Mouse (Mus musculus): ENCODE data around the gene Hoxb5. TPM values are rescaled to one million over a fixed set of nuclear protein-coding genes. Genes with fewer than 3 reads are reported as not detected.

The Hoxb5 gene
- total and polyA plus RNA-seq, 3 experiments: 0.04 to 0.22 TPM; not detected in 1

DNA sequence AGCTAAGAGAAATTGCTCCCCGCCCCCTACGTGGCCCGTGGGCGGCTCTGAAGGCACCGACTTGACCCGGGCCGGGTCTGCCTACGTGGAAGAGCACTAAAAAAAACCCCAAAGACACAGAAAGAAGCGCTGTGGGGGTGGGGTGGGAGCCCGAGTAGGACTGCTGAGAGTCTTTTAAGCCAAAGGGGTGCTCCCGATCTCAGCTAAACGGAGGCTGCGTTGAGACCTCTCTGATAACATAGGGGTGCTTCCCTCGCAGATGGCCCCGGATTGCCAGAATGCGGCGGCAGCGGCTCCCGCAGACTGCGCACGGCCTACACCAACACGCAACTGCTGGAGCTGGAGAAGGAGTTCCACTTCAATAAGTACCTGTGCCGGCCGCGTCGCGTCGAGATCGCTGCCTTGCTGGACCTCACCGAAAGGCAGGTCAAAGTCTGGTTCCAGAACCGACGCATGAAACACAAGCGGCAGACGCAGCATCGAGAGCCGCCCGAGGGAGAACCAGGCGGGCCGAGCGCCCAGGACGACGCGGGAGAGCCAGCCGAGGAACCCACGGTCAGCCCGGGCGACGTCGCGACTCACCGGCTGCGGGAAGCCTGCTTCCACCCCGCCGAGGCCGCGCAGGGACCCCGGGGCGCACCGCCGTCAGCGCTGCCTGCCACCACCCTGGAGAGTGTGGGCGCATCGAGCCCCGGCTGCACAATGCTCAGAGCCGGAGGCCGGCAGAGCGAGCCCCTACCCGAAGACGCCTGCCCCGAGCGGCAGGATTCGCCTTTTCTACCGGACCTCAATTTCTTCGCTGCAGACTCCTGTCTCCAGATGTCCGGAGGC is 49.8 kb downstream of the Hoxb5 start:
- Histone ChIP-seq H3K9me3 (replicated peaks) (no peaks in the 10 kb centered on the region), H3K27me3 (ENCODE audit: insufficient read depth, low read length) (peaks cover 46% of the 10 kb centered on the region), H3K36me3 (replicated peaks) (no peaks in the 10 kb centered on the region), H3K4me3 (ENCODE audit: low read depth, low read length) (no peak overlapping the region), H3K4me1 (ENCODE audit: insufficient read depth, low read depth, low read length) (no peaks in the 10 kb centered on the region; the same call in 1 of the 2 replicates)
- TF ChIP-seq CTCF (IDR thresholded peaks at IDR 0.05; ENCODE audit: low read depth, low read length) (no peak), GATA1 (IDR thresholded peaks at IDR 0.05; ENCODE audit: borderline replicate concordance, low read length) (no peak)
- DNase-seq (ENCODE audit: low spot score) (no peak), ATAC-seq (ENCODE audit: extremely low read depth, insufficient number of reproducible peaks, low FRiP score, poor library complexity, severe bottlenecking) (no peak)

GRCm38 (mm10) chr11:96353522-96353841 is 50.3 kb downstream of the Hoxb5 start:
- TF ChIP-seq CTCF (IDR thresholded peaks at IDR 0.05; ENCODE audit: low read depth, low read length): no peak
- TF ChIP-seq GATA1 (IDR thresholded peaks at IDR 0.05; ENCODE audit: borderline replicate concordance, low read length): no peak
- TF ChIP-seq GATA2 (IDR thresholded peaks at IDR 0.05; ENCODE audit: borderline replicate concordance, low read depth, low read length): no peak
- no peak for TF ChIP-seq POLR2AphosphoS5 (IDR thresholded peaks at IDR 0.05; ENCODE audit: insufficient replicate concordance, low read depth, low read length)
- TF ChIP-seq TAL1 (conservative IDR thresholded peaks at IDR 0.05; ENCODE audit: low read depth, low read length): no peak
- no peaks in the 10 kb centered on the region; the same call in 1 of the 2 replicates for H3K4me1 ChIP-seq (ENCODE audit: insufficient read depth, low read depth, low read length)
- no peak for DNase-seq (ENCODE audit: low spot score)
- no peaks in the 10 kb centered on the region for H3K36me3 ChIP-seq (replicated peaks)
- ATAC-seq (ENCODE audit: extremely low read depth, insufficient number of reproducible peaks, low FRiP score, poor library complexity, severe bottlenecking): no peak
- H3K4me3 ChIP-seq (ENCODE audit: low read depth, low read length): no peak overlapping the region
- H3K9me3 ChIP-seq (replicated peaks): no peaks in the 10 kb centered on the region
- H3K27me3 ChIP-seq (ENCODE audit: insufficient read depth, low read length): peaks cover 42% of the 10 kb centered on the region

GRCm38 (mm10) chr11:96353939-96354338 is 50.8 kb downstream of the Hoxb5 start:
- H3K27me3 ChIP-seq (ENCODE audit: insufficient read depth, low read length): peaks cover 40% of the 10 kb centered on the region
- ATAC-seq (ENCODE audit: extremely low read depth, insufficient number of reproducible peaks, low FRiP score, poor library complexity, severe bottlenecking): no peak
- DNase-seq (ENCODE audit: low spot score): no peak

GRCm38 (mm10) chr11:96354376-96354775 is 51.2 kb downstream of the Hoxb5 start:
- H3K9me3 ChIP-seq (replicated peaks): no peaks in the 10 kb centered on the region
- ATAC-seq (ENCODE audit: extremely low read depth, insufficient number of reproducible peaks, low FRiP score, poor library complexity, severe bottlenecking): no peak

More at GRCm38 (mm10) chr11:96353939-96354338, 50.8 kb downstream of the Hoxb5 start:
- no peaks in the 10 kb centered on the region; the same call in 1 of the 2 replicates for H3K4me1 ChIP-seq (ENCODE audit: insufficient read depth, low read depth, low read length)
- no peaks in the 10 kb centered on the region for H3K36me3 ChIP-seq (replicated peaks)
- H3K4me3 ChIP-seq (ENCODE audit: low read depth, low read length): no peak overlapping the region
- H3K9me3 ChIP-seq (replicated peaks): no peaks in the 10 kb centered on the region
- TF ChIP-seq GATA1 (IDR thresholded peaks at IDR 0.05; ENCODE audit: borderline replicate concordance, low read length) (no peak), TAL1 (conservative IDR thresholded peaks at IDR 0.05; ENCODE audit: low read depth, low read length) (no peak), POLR2AphosphoS5 (IDR thresholded peaks at IDR 0.05; ENCODE audit: insufficient replicate concordance, low read depth, low read length) (no peak)

GRCm38 (mm10) chr11:96354801-96355311 is 51.7 kb downstream of the Hoxb5 start:
- TF ChIP-seq TAL1 (conservative IDR thresholded peaks at IDR 0.05; ENCODE audit: low read depth, low read length): no peak
- no peak for TF ChIP-seq CTCF (IDR thresholded peaks at IDR 0.05; ENCODE audit: low read depth, low read length)
- TF ChIP-seq GATA2 (IDR thresholded peaks at IDR 0.05; ENCODE audit: borderline replicate concordance, low read depth, low read length): no peak
- TF ChIP-seq POLR2AphosphoS5 (IDR thresholded peaks at IDR 0.05; ENCODE audit: insufficient replicate concordance, low read depth, low read length): no peak
- no peak for TF ChIP-seq GATA1 (IDR thresholded peaks at IDR 0.05; ENCODE audit: borderline replicate concordance, low read length)
- Histone ChIP-seq H3K9me3 (replicated peaks) (no peaks in the 10 kb centered on the region), H3K4me1 (ENCODE audit: insufficient read depth, low read depth, low read length) (no peaks in the 10 kb centered on the region; the same call in 1 of the 2 replicates), H3K27me3 (ENCODE audit: insufficient read depth, low read length) (peaks cover 33% of the 10 kb centered on the region), H3K4me3 (ENCODE audit: low read depth, low read length) (no peak overlapping the region), H3K36me3 (replicated peaks) (no peaks in the 10 kb centered on the region)
- ATAC-seq (ENCODE audit: extremely low read depth, insufficient number of reproducible peaks, low FRiP score, poor library complexity, severe bottlenecking): no peak
- DNase-seq (ENCODE audit: low spot score): no peak

More at GRCm38 (mm10) chr11:96354376-96354775, 51.2 kb downstream of the Hoxb5 start:
- no peak overlapping the region for H3K4me3 ChIP-seq (ENCODE audit: low read depth, low read length)
- no peaks in the 10 kb centered on the region for H3K36me3 ChIP-seq (replicated peaks)
- DNase-seq (ENCODE audit: low spot score): no peak
- no peaks in the 10 kb centered on the region; the same call in 1 of the 2 replicates for H3K4me1 ChIP-seq (ENCODE audit: insufficient read depth, low read depth, low read length)
- H3K27me3 ChIP-seq (ENCODE audit: insufficient read depth, low read length): peaks cover 38% of the 10 kb centered on the region
- TF ChIP-seq CTCF (IDR thresholded peaks at IDR 0.05; ENCODE audit: low read depth, low read length): no peak
- no peak for TF ChIP-seq TAL1 (conservative IDR thresholded peaks at IDR 0.05; ENCODE audit: low read depth, low read length)
- no peak for TF ChIP-seq POLR2AphosphoS5 (IDR thresholded peaks at IDR 0.05; ENCODE audit: insufficient replicate concordance, low read depth, low read length)
- no peak for TF ChIP-seq GATA1 (IDR thresholded peaks at IDR 0.05; ENCODE audit: borderline replicate concordance, low read length)
- no peak for TF ChIP-seq GATA2 (IDR thresholded peaks at IDR 0.05; ENCODE audit: borderline replicate concordance, low read depth, low read length)

Other genes starting within 250 kb of the Hoxb5 start
- gene Ube2z, start 237.9 kb upstream of the Hoxb5 start, total RNA-seq (2014; fragmentation: Nextera tagmentation): 35.6 and 38.5 TPM in 2 replicates
- 34.6 and 35.8 TPM in 2 replicates for gene Ube2z, start 237.9 kb upstream of the Hoxb5 start, total RNA-seq (2017)
- gene Ube2z, start 237.9 kb upstream of the Hoxb5 start, polyA plus RNA-seq (2012): 25.8 and 31.9 TPM in 2 replicates
- gene Atp5g1, start 227.7 kb upstream of the Hoxb5 start, total RNA-seq (2014; fragmentation: Nextera tagmentation): 304 and 320 TPM in 2 replicates
- gene Atp5g1, start 227.7 kb upstream of the Hoxb5 start, total RNA-seq (2017): 108 and 129 TPM in 2 replicates
- gene Atp5g1, start 227.7 kb upstream of the Hoxb5 start, polyA plus RNA-seq (2012): 196 and 385 TPM in 2 replicates
- not detected in 2 replicates for gene Calcoco2, start 191.4 kb upstream of the Hoxb5 start, total RNA-seq (2014; fragmentation: Nextera tagmentation)
- gene Calcoco2, start 191.4 kb upstream of the Hoxb5 start, total RNA-seq (2017): not detected in 2 replicates
- not detected in 2 replicates for gene Calcoco2, start 191.4 kb upstream of the Hoxb5 start, polyA plus RNA-seq (2012)
- not detected in 2 replicates for gene Ttll6, start 169.6 kb upstream of the Hoxb5 start, total RNA-seq (2014; fragmentation: Nextera tagmentation)
- gene Ttll6, start 169.6 kb upstream of the Hoxb5 start, total RNA-seq (2017): not detected in 2 replicates
- not detected in 2 replicates for gene Ttll6, start 169.6 kb upstream of the Hoxb5 start, polyA plus RNA-seq (2012)
- gene Hoxb13, start 109.0 kb upstream of the Hoxb5 start, total RNA-seq (2014; fragmentation: Nextera tagmentation): 17.4 and 25.0 TPM in 2 replicates
- gene Hoxb13, start 109.0 kb upstream of the Hoxb5 start, total RNA-seq (2017): 38.8 and 46.4 TPM in 2 replicates
- gene Hoxb13, start 109.0 kb upstream of the Hoxb5 start, polyA plus RNA-seq (2012): 93.3 and 93.9 TPM in 2 replicates
- gene Hoxb9, start 31.9 kb upstream of the Hoxb5 start, total RNA-seq (2014; fragmentation: Nextera tagmentation): not detected in 2 replicates
- not detected in 2 replicates for gene Hoxb9, start 31.9 kb upstream of the Hoxb5 start, total RNA-seq (2017)
- gene Hoxb9, start 31.9 kb upstream of the Hoxb5 start, polyA plus RNA-seq (2012): not detected in 2 replicates
- not detected in 2 replicates for gene Hoxb8, start 21.4 kb upstream of the Hoxb5 start, total RNA-seq (2014; fragmentation: Nextera tagmentation)
- 0.22 TPM in 1 of 2 replicates, not detected in the other for gene Hoxb8, start 21.4 kb upstream of the Hoxb5 start, total RNA-seq (2017)
- 0.22 and 0.56 TPM in 2 replicates for gene Hoxb8, start 21.4 kb upstream of the Hoxb5 start, polyA plus RNA-seq (2012)
- gene Hoxb7, start 16.7 kb upstream of the Hoxb5 start, total RNA-seq (2014; fragmentation: Nextera tagmentation): not detected in 2 replicates
- gene Hoxb7, start 16.7 kb upstream of the Hoxb5 start, total RNA-seq (2017): not detected in 2 replicates
- gene Hoxb7, start 16.7 kb upstream of the Hoxb5 start, polyA plus RNA-seq (2012): not detected in 2 replicates
- gene Hoxb6, start 10.9 kb upstream of the Hoxb5 start, total RNA-seq (2014; fragmentation: Nextera tagmentation): not detected in 2 replicates
- 0.29 TPM in 1 of 2 replicates, not detected in the other for gene Hoxb6, start 10.9 kb upstream of the Hoxb5 start, total RNA-seq (2017)
- gene Hoxb6, start 10.9 kb upstream of the Hoxb5 start, polyA plus RNA-seq (2012): 0.26 and 0.39 TPM in 2 replicates
- not detected in 2 replicates for gene Hoxb4, start 14.9 kb downstream of the Hoxb5 start, total RNA-seq (2014; fragmentation: Nextera tagmentation)
- 0.12 TPM in 1 of 2 replicates, not detected in the other for gene Hoxb4, start 14.9 kb downstream of the Hoxb5 start, total RNA-seq (2017)
- gene Hoxb4, start 14.9 kb downstream of the Hoxb5 start, polyA plus RNA-seq (2012): 0.03 and 0.20 TPM in 2 replicates
- not detected in 2 replicates for gene Hoxb3, start 20.0 kb downstream of the Hoxb5 start, total RNA-seq (2014; fragmentation: Nextera tagmentation)
- gene Hoxb3, start 20.0 kb downstream of the Hoxb5 start, total RNA-seq (2017): 0.16 TPM in 1 of 2 replicates, not detected in the other
- gene Hoxb3, start 20.0 kb downstream of the Hoxb5 start, polyA plus RNA-seq (2012): 0.08 and 0.18 TPM in 2 replicates
- not detected in 2 replicates for gene Hoxb2, start 47.2 kb downstream of the Hoxb5 start, total RNA-seq (2014; fragmentation: Nextera tagmentation)
- gene Hoxb2, start 47.2 kb downstream of the Hoxb5 start, total RNA-seq (2017): 0.11 TPM in 1 of 2 replicates, not detected in the other
- gene Hoxb2, start 47.2 kb downstream of the Hoxb5 start, polyA plus RNA-seq (2012): not detected in 2 replicates
- gene Hoxb1, start 62.4 kb downstream of the Hoxb5 start, total RNA-seq (2014; fragmentation: Nextera tagmentation): not detected in 2 replicates
- gene Hoxb1, start 62.4 kb downstream of the Hoxb5 start, total RNA-seq (2017): 0.11 and 0.12 TPM in 2 replicates
- gene Hoxb1, start 62.4 kb downstream of the Hoxb5 start, polyA plus RNA-seq (2012): not detected in 2 replicates
- gene Skap1, start 161.3 kb downstream of the Hoxb5 start, total RNA-seq (2014; fragmentation: Nextera tagmentation): not detected in 2 replicates
- 0.17 and 0.55 TPM in 2 replicates for gene Skap1, start 161.3 kb downstream of the Hoxb5 start, total RNA-seq (2017)
- gene Skap1, start 161.3 kb downstream of the Hoxb5 start, polyA plus RNA-seq (2012): not detected in 2 replicates